Mouse (Mus musculus) CD4-positive helper T cell, adult 2 months (primary cell): ENCODE results near the gene D16Ertd472e.
A peak's percentile ranks its signal among the peaks of the same experiment; 100 is the strongest.

Source experiments
- DNase-seq: peaks from one replicate; pipeline ENCODE4 v3.0.0-alpha.2; 2012; ENCODE audit warnings: low read depth, missing footprints, low spot score

Gene D16Ertd472e

DNA sequence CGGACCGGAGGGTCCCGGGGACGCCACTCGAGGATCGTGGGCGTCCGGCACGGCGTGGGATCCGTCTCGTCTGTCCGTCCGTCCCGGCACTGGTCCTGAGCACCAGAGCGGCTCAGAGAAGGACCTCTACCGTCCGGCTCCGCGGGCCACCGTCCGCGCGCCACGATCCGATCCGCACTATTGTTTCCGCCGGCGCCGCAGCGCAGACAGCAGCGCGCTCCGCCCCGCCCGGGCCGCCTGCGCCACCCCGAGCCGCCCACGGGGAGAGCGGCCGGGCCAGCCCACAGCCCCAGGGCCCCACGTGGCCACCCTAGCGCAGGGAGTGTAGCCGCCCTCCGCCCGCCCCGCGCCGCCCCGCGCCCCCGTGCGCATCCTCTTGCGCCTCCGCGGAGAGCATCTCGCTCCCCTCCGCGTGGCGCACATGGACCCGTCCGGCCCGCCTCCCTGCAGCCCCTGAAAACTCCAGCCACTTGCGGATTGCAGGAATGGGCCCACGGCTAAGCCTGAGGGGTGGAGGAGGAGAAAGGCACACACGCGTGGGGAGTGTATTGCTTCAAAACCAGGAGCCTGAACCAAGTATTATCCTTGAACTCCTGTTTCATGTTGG is at the start of gene D16Ertd472e:
Gene D16Ertd472e (minus strand): TSS at position 231 of the 607 bp plus-strand sequence.
- peak; percentile 96 for DNase-seq

DNA sequence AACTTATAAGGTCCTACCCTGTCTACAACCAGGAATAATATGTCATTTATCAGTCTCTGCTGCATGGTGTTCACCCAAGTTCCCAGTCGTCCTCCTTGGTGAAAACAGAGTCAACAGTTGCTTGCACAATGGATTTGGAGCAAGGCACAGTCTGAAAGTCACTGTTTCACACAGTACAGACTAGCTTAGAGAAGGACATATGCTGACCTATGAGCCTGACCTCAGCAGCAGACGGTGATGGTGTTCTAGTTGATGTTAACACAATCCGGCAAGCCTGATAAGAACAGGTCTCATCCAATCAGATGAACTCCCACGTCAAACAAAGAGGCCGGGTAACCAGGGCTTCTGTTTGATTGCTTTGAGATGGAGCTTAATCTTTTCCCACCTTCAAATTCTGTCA is 46.2 kb upstream of the D16Ertd472e start:
- no peak for DNase-seq

DNA sequence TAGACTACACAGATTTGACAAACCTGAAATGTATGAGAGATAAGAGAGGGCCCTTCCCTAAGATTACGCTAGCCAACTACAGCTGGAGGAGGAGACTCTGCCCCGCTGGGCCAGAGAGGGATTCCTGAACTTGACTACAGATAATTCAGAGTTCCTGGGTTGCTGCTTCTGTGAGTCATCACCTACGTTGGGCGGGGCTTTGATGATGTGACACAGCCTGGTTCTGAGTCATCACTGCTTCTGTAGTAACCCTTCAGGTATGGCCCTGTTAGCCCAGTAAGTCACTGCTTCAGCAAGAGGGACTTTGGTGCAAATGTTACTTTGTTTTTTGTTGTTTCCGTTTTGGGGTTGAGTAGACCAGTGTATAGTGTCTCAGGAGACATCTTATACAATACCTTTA is 42.9 kb upstream of the D16Ertd472e start:
- DNase-seq: peak; percentile 42

DNA sequence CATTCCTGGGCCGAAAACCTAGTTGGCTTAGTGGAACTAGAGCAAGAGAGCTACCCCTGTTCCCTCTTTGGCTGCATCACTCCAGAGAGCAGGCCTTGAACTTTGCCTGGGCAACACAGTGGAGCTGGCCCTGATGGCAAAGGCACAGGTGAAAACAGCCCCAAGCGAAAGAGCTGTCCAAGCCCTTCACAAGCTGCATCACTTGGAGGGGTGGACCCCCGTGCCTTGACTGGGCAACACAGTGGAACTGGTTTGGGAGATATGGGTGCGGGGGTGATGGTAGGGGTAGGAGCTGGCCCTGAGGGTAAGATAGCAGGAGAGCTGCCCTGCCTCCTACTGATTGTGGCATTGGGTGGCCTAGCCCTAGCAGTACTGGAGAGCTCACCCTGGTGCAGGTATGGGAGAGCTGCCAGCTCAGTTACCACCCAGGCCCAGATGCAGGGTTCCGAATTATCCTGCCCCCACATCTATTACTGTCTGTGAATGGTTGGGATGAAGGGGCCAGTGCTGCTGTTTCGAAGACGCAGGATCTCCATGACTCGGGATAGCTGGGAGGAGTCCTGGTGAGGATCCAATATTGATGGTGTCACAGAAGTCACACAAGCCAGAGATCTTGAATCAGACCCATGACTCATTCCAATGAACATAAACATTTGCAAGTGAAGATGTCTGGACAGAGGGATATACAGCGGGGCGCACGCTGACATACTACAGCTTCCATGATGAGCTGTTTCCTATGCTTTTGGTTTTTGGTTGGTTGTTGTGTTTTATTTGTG is 41.4 kb upstream of the D16Ertd472e start:
- no peak for DNase-seq

DNA sequence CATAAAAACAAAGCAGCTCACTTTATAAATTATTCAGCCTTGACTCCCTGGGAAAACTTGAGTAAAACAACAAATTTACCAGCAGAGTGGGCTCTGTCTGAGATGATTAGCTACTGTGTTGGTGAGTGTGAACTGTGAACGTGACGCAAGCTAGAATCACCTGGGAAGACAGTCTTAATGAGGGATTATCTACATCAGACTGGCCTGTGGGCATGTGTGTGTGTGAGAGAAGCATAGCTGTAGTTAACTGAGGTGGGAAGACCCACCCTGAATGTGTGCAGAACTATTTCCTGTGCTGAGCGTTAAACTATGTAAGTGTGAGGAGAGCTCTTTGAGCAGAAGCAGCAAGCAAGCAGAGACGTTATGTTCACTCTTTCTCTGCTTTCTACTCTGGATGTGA is 29.7 kb upstream of the D16Ertd472e start:
- DNase-seq: peak; percentile 6

DNA sequence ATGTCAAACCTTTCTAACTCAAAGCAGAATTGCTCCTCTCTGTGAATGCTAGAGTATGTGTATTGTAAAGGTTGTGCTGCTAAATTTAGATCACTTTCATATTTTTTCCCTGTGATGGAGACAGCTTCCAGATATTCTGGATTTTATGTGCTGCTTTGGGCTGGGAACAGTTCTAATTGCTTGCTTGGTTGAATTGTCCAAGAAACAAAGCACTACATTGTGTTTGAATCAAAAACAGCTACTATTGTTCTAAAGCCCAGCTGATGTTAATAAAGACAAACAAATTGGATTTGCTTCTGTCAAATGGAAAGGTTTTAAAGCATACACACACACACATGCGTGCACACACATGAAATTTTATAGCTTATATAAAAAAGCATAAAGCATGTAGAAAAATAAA is 22.4 kb upstream of the D16Ertd472e start:
- DNase-seq: no peak

DNA sequence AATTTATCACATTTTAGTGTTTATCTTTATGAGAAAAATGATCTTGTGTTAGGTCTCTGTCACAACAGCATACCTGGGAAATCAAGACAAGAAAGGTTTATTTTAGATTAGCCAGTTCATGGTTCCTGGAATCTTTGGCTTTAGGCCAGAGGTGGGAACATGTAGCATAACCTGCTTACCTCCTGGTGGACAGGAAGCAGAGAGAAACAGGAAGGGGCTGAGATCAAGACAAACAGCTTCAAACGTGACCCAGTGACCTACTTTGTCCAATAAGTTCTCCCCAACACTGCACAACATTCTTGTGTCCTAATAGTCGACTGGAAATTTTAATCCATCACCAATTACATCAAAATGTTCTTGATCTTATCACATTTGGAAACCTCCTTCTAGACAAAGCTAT is 19.9 kb upstream of the D16Ertd472e start:
- DNase-seq: peak; percentile 9

DNA sequence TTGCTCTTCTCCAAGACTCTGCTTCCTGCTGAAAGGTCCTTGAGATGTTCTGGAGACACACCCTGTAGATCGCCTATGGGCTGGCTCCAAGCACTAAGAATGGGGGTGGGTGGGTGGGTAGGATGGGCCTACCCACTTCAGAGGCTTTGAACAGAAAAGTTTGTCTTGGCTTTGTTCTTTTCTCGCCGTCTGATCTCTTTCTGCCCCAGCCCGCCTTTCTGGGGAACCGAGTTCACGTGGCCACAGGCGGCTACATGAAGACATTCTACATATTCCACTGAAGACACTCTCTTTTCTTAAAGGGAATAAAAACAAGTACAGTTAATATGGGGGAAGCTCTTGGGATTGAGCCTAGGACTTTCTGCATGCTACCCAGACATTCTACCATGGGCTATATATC is 19.3 kb upstream of the D16Ertd472e start:
- peak; percentile 58 for DNase-seq

DNA sequence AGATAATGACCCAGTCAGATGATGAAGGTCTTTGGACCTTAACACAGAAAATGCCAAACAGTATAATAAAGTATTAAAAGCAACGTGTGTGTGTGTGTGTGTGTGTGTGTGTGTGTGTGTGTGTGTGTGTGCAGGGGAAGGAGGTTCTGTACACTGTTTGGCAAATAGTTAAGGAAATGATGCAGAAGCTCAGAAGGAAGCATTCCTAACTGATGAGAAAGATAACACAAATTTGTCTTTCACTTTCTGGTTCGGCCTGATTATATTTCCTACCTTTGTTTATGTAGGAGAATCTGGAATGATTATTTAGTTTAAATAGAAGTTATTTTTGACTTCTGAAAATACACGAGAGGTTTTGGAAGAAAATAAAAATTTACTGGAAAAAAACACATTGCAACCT is 17.6 kb upstream of the D16Ertd472e start:
- DNase-seq: no peak

DNA sequence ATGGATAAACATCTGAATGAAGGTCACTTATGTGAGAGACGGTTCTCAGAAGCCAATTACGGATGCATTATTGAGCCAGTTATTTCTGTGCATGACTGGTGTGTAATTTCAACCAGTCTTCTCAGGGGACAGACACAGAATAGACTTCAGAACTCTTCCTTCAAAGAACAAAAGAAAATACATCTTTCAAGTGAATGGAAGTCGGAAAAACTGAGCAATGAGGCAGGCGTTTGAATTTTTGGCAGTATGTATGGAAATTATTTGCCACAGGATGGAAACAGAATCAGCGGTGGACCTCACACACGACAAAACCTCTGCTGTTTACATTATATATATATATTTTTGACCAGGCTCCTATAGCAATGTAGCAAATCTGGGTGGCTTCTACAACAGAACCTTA is 14.6 kb upstream of the D16Ertd472e start:
- DNase-seq: peak; percentile 61

DNA sequence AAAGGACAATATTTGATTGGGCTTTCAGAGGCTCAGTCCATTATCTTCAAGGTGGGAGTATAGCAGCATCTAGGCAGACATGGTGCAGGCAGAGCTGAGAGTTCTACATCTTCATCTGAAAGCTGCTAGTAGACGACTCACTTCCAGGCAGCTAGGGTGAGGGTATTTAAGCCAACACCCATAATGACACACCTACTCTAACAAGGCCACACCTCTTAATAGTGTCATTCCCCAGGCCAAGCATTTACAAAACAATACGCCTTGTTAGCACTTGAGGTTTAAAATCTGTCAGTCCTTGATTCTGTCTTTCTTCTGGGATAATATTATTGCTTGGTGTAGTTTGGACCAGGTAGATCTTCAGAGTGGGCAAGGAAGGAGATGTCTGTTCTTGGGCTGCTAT is 12.3 kb upstream of the D16Ertd472e start:
- no peak for DNase-seq

DNA sequence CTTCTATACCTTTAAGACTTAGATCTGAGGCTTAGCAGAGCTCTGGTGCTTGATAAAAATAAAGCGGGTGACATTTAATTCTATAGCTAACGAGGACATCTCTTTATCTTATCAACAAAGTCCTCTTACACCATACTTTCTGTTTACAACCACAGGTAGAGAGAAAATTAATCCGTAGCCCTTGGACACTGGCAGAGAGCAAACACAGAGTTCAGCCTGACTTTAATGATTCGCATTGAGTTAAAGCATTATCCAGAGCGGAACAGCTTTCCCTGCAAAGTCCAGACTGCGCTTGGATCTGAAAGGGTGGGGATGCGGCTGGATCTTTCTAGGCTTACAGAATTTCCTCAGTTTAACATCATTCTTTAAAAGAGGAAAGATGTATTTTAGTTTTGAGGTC is 10.1 kb upstream of the D16Ertd472e start:
- DNase-seq: no peak

DNA sequence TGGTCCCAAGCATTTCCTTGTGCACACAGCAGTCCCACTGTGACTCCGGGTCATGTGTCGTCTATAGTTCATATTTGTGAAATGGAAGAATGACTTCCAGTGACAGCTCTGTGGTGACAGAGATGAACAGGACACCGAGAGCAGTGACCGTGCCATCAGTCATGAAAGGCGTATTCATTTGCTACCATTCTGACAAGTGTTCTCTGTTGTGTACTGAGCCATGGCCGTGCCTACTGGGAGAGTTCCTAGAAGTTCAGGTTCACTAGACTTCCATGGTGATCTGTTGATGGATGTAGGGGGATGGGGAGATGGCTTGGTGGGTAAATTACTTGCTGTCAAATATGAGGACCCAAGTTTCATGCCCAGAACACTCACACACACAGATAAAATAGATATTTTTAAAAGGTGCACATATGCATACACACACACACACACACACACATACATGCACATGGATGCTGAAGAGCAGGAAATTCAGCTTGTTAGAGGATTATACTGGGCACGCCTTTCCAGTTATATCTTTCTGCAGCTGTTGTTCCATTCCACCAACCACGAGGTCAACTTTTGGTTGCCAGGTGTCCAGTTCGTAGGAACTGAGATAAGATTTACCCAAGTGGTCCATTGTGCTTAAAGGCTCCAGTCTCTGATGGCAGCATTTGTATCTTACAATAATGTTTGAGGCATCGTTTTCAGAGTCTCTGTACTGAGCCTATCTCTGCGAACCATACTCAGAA is 9.3 kb upstream of the D16Ertd472e start:
- DNase-seq: no peak

DNA sequence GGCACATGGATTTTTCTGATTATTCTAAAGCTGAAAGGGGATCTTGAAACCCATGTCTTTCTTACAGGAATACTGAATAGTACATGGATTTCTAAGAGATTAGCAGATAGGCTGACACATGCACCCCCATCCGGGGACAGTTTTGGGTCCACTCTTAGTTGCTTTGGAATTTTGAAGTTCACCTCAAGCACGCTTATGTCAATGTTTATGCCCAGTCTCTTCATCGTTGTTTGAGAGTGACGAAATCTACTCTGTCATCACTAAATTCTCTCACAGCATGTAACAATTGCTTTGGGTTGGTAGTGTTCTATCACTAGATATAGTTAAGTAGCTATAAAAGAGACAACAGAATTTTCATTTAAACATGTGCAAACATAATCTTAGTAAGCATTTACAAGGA is 8.7 kb upstream of the D16Ertd472e start:
- DNase-seq: no peak

DNA sequence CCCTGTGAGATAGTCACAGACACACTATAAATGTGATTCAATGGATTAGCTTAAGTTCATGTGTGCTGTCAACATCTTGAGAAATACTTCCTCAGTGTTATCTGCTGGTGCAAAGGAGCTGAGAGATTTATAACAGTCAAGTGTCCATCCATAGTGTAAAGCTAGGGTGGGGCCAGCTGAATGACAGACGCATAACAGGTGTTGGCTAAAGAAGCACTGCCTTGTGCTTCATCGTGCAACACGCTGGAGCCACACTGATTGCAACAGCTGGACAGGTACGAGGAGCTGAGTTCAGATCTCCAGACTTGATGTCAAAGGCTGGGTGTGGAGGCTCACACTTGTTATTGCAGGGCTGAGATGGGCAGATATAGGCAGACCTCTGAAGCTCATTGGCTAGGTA is 7.5 kb upstream of the D16Ertd472e start:
- DNase-seq: no peak

DNA sequence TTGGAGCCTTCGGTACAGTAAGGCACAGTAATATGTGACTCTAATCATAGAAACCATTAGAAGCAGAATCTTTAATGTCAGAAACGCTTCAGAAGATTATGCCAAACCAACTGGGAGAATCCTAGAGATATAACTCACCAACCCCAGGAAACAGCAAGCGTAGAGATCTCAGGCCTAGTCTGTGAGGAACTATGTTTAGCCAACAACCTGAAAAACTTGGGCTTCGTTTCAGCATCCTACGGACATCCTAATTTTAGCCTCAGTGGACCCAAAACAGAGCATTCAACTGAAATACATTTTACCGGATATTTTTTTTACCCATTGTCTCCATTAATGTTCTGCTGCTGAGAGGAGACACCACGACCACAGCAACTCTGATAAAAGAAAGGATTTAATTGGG is 3.9 kb upstream of the D16Ertd472e start:
- no peak for DNase-seq

DNA sequence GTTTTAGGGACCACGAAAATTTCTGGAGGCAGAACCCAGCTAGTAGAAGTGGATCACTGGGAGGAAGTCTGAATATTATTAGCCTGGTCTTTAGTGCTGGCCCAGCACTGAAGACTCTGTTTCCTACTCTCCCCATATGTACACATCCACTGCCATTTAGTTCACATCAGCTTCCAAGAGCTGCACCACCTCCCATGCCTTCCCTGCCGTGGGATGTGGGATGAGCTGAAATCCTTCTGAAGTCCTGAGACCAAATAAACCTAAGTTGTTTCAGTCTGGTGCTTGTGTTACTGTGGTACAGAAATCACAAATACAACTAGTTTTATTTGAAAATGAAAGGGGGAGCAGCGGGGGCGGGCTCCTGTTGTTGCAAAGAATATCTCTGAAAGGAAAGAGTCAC is 2.9 kb upstream of the D16Ertd472e start:
- DNase-seq: no peak

DNA sequence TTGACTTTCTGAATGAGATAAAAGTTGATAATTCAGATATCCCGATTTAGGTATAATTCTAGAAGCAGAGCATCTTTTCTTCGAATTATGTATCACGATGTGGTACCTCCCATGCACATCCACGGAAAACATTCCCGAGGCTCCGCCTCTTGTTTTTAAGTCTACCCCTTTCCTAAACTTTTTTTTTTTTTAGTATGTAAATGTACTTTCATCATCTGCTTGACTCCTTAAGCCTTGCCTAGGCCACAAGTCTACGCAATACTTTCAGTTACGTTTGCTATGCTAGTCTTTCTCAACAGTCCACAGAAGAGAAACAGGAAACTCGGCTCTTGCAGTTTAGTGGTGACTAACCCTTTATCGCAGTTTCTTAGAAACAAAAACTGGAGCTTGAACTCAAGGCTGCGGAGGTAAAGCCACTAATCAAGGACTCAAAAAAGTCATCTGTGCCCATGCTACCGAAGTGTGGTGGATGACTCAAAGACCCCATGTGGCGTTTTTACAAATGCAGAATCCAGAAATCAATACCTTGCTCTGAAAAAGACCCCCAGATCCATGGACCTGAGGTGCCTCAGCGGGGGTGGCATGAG is 670 bp upstream of the D16Ertd472e start:
- peak; percentile 90 for DNase-seq

DNA sequence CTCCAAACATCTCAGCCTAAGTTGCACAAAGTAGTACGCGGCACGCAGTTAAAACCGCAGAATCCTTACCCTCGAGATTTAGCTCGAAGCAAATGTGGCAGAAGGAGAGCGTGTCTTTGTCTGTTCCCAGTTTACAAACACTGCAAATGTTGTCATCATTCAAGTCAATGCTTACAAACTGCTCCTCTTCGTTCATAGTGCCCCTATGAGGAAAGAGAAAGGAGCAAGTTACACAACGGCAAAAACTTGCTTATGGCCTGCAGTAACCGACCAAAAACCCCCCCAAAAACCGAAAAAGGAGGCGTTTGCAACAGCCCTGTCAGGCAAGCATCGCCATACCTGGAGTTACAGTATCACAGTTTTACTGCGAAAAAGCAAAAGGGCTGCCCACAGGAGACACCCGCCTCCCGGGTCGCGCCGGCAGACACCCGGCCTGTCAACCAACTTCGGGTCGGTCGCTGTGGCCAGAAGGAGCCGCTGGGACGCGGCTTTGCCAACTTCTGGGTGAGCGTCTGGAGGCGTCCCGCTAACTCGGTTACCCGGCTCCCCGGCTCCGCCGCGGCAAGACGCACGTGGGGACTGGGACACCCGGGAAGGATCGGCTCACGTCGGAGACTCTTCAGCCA is 543 bp downstream of the D16Ertd472e start:
- no peak for DNase-seq

DNA sequence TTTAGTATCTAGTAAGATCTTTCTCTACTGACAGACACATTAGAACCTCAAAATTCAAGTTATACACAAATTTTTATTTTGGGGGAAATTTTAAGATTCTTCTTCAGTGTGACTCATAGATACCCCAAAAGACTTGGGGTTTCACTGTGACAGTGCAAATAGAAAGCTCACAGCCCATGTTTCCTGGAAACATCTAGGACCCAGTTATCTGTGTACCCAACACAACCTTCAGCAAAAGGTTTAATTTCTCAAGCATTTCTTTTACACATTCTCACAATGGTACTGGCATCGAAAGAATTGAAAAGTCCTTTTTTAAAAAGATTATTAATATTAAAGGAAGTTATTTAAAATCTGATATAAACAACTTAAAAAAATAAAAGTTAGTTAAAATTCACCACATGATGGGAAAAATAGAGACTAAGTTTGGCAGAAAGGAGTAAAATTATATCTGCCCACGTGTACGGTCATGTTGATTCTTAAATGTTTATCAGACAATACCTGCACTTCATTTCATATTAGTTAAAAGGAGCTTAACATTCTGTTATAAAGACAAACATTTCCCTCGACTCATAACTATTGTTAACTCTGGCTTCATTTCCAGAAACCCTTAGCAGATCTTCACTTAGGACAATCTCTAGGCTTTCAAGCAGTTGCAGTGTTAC is 1.2 kb downstream of the D16Ertd472e start:
- peak; percentile 10 for DNase-seq

DNA sequence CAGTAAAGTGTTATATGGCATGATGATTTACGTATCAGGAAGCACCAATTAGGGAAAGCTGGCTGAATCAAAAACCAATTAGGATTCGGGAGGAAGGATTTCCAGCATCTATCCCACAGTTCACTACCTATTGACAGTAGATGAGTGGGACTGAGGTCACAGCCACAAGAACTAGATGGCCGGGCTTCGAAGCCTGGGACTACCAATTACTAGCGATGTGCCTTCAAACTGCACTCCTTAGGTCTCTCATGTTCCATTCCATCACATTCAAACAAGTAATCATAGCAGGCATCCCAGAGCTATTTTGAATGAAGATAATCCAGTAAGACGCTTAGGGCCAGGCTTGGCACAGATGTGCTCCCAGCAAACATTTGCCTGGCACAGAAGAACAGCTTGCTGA is 2.3 kb downstream of the D16Ertd472e start:
- DNase-seq: no peak
